Mouse (Mus musculus) heart, embryonic 10.5 days (tissue): ENCODE measurements around the gene Pitpnc1. TPM values are rescaled to one million over a fixed set of nuclear protein-coding genes. Genes with fewer than 3 reads are reported as not detected.

Source experiments
- DNase-seq: peaks from one replicate; pipeline ENCODE4 v3.0.0-alpha.2; 2017; ENCODE audit warnings: low spot score
- H3K27ac ChIP-seq: fragments of 300-500 bp; sonication (generic); 2 replicates; pipeline ENCODE4 v1.5.1; 2016; ENCODE audit warnings: mild to moderate bottlenecking
- H3K27me3 ChIP-seq: fragments of 300-500 bp; sonication (generic); 2 replicates; pipeline ENCODE4 v1.6.1; 2016; ENCODE audit warnings: mild to moderate bottlenecking; ENCODE audit not compliant: poor library complexity, insufficient read depth, severe bottlenecking
- H3K36me3 ChIP-seq: fragments of 300-500 bp; sonication (generic); 2 replicates; pipeline ENCODE4 v1.6.1; 2016; ENCODE audit warnings: mild to moderate bottlenecking, moderate library complexity
- H3K4me1 ChIP-seq: fragments of 300-500 bp; sonication (generic); 2 replicates; pipeline ENCODE4 v1.6.1; 2016; ENCODE audit warnings: mild to moderate bottlenecking
- H3K4me3 ChIP-seq: fragments of 300-500 bp; sonication (generic); 2 replicates; pipeline ENCODE4 v1.5.1; 2016; ENCODE audit warnings: mild to moderate bottlenecking, moderate library complexity
- H3K9me3 ChIP-seq: fragments of 300-500 bp; sonication (generic); 2 replicates; pipeline ENCODE4 v1.6.1; 2016; ENCODE audit warnings: mild to moderate bottlenecking, moderate library complexity
- WGBS: fragments of 180-500 bp; shearing (Covaris S2); methylation state at CpG from one replicate; pipeline ENCODE4 v1.1.7; 2016; 5-methylcytosine and 5-hydroxymethylcytosine counted together
- polyA plus RNA-seq: library from polyadenylated mRNA; unstranded; fragments of >200 nt; fragmentation: Nextera tagmentation; extraction: Ambion mirVana; gene quantifications from 2 replicates; pipeline ENCODE4 v1.2.1, GENCODE M21; 2016

Pitpnc1 gene
- polyA plus RNA-seq, 1 experiment from 2014 or later, result 11.6 TPM

DNA sequence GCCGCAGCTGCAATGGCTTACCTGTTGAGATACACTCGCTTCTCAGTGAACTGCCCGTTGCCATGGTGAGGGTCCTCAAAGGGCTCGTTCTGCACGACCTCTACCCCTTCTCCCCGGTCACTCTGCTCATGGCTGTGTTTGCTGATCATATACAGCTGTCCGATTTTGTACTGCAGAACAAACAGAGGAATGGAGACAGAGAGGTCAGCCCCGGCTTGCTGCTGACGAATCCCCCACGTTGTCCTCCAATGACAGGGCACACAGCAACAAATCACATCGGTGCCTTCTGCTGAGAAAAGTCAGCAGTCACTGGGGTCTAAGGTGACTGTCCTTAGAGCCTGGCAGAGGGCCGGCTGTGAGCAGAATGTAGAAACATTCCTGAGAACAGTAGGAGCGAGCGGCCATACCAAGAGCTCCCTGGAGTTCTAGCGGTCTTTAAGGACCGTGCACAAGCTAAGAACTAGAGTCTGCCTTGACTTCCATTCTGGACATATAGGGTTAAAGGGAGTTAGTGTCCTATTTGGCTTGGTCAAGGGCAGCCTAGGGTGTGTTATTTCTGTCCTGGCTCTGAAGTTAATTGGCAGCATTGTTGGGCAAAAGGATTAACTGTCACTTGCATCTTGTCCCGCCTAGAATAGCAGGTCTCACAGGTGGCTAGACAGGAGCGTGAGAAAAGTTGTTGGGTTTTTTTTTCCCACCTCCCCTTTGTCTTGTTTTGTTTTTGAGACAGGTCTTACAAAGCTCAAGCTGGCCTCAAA lies 132.9 kb downstream of the Pitpnc1 start:
- WGBS, result 60% methylated on average over 18 of the region's 18 CpGs
- H3K9me3 ChIP-seq, result no peaks in the 10 kb centered on the region
- H3K36me3 ChIP-seq, result peaks cover 2% of the 10 kb centered on the region; the same call in 1 of the 2 replicates
- peaks cover 51% of the 10 kb centered on the region for H3K4me1 ChIP-seq
- H3K4me3 ChIP-seq, result no peak overlapping the region
- DNase-seq, result no peak
- no peaks in the 10 kb centered on the region for H3K27me3 ChIP-seq
- H3K27ac ChIP-seq, result peak overlapping the region; percentile 72

DNA sequence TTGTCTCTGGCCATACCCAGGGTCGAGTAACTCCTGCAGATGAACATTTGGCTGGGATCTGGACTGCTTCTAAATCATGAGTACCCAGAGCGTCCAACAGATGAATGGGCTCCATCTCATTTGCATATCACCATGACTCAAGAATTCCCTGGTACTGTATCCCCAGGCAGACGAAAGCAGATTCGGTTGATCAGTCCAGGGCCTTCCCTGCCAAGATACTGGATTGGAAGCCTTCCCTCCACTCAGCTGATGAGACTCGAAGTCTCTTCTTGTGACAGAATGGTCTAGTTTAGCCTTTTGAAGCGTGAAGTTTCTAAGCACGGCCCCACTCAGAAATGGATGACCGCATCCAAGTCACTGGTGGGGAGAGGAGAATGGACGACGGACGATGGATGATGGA lies 134.7 kb downstream of the Pitpnc1 start:
- 80% methylated on average over 11 of the region's 11 CpGs for WGBS
- H3K36me3 ChIP-seq, result peaks cover 2% of the 10 kb centered on the region; the same call in 1 of the 2 replicates
- no peaks in the 10 kb centered on the region for H3K9me3 ChIP-seq
- H3K4me1 ChIP-seq, result peaks cover 35% of the 10 kb centered on the region
- no peak for DNase-seq
- H3K4me3 ChIP-seq, result no peak overlapping the region
- H3K27me3 ChIP-seq, result no peaks in the 10 kb centered on the region
- peak overlapping the region; percentile 69 for H3K27ac ChIP-seq

- Histone ChIP-seq H3K4me1 (peaks cover 32% of the 10 kb centered on the region), H3K27ac (peak overlapping the region; percentile 69), H3K36me3 (peaks cover 2% of the 10 kb centered on the region; the same call in 1 of the 2 replicates), H3K9me3 (no peaks in the 10 kb centered on the region), H3K4me3 (no peak overlapping the region), H3K27me3 (no peaks in the 10 kb centered on the region)
- 63% methylated on average over 15 of the region's 15 CpGs for WGBS
- no peak for DNase-seq
These were observed 135.5 kb downstream of the Pitpnc1 start for GRCm38 (mm10) chr11:107334849-107335484.

GRCm38 (mm10) chr11:107332905-107333304 lies 137.6 kb downstream of the Pitpnc1 start:
- H3K36me3 ChIP-seq, result peaks cover 2% of the 10 kb centered on the region; the same call in 1 of the 2 replicates
- DNase-seq, result no peak

DNA sequence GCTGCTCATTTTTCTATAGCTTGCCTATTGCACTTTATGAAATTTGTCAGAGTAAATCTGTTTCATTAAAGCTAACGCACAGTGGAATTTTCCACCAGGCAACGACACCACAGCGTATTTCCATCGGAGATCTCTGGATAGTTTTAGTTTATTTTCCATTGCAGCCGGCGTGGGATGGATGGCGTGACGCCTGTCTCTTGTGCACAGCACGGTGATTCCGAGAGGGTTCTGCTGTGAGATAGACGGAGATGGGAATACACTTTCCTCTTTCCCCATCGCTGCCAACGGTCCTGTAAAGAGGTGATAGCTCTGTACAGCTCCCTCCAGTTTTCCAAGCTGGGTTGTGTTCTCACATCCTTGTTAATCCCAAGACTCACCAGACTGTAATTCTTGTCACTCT lies 138.2 kb downstream of the Pitpnc1 start:
- no peaks in the 10 kb centered on the region for H3K27me3 ChIP-seq
- DNase-seq, result no peak
- 92% methylated on average over 13 of the region's 13 CpGs for WGBS
- H3K9me3 ChIP-seq, result no peaks in the 10 kb centered on the region
- H3K4me1 ChIP-seq, result peaks cover 20% of the 10 kb centered on the region
- peaks cover 2% of the 10 kb centered on the region; the same call in 1 of the 2 replicates for H3K36me3 ChIP-seq
- H3K4me3 ChIP-seq, result no peak overlapping the region
- H3K27ac ChIP-seq, result no peak overlapping the region

More at GRCm38 (mm10) chr11:107332905-107333304, 137.6 kb downstream of the Pitpnc1 start:
- peaks cover 25% of the 10 kb centered on the region for H3K4me1 ChIP-seq
- H3K27ac ChIP-seq, result no peak overlapping the region
- no peaks in the 10 kb centered on the region for H3K27me3 ChIP-seq
- WGBS, result 89% methylated on average over 3 of the region's 3 CpGs
- no peaks in the 10 kb centered on the region for H3K9me3 ChIP-seq
- no peak overlapping the region for H3K4me3 ChIP-seq

DNA sequence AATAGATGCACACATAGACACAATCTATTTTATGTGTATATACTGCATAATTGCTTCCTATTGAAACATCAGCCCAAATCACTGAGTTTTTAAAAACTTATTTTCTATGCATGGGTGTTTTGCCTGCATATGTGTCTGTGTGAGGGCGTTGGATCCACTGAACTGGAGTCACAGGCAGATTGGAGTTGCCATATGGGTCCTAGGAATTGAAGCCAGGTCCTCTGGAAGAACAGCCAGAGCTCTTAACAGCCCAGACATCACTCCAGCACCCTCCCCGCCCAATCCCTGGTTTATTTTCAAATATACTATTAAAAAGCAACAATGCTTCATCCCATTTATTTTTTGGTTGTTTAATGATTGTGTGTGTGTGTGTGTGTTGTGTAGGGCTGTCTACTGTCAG lies 139.1 kb downstream of the Pitpnc1 start:
- H3K36me3 ChIP-seq, result peaks cover 2% of the 10 kb centered on the region; the same call in 1 of the 2 replicates
- 78% methylated on average over 2 of the region's 2 CpGs for WGBS
- H3K4me1 ChIP-seq, result peaks cover 13% of the 10 kb centered on the region

GRCm38 (mm10) chr11:107327326-107327725 lies 143.2 kb downstream of the Pitpnc1 start:
- WGBS, result 90% methylated on average over 10 of the region's 10 CpGs
- Histone ChIP-seq H3K27me3 (no peaks in the 10 kb centered on the region), H3K36me3 (no peaks in the 10 kb centered on the region; the same call in 1 of the 2 replicates), H3K27ac (no peak overlapping the region), H3K4me3 (no peak overlapping the region), H3K4me1 (peaks cover 13% of the 10 kb centered on the region), H3K9me3 (no peaks in the 10 kb centered on the region)
- no peak for DNase-seq

More for the DNA sequence above, 139.1 kb downstream of the Pitpnc1 start:
- no peak overlapping the region for H3K27ac ChIP-seq
- no peak overlapping the region for H3K4me3 ChIP-seq
- DNase-seq, result no peak
- H3K9me3 ChIP-seq, result no peaks in the 10 kb centered on the region
- no peaks in the 10 kb centered on the region for H3K27me3 ChIP-seq

DNA sequence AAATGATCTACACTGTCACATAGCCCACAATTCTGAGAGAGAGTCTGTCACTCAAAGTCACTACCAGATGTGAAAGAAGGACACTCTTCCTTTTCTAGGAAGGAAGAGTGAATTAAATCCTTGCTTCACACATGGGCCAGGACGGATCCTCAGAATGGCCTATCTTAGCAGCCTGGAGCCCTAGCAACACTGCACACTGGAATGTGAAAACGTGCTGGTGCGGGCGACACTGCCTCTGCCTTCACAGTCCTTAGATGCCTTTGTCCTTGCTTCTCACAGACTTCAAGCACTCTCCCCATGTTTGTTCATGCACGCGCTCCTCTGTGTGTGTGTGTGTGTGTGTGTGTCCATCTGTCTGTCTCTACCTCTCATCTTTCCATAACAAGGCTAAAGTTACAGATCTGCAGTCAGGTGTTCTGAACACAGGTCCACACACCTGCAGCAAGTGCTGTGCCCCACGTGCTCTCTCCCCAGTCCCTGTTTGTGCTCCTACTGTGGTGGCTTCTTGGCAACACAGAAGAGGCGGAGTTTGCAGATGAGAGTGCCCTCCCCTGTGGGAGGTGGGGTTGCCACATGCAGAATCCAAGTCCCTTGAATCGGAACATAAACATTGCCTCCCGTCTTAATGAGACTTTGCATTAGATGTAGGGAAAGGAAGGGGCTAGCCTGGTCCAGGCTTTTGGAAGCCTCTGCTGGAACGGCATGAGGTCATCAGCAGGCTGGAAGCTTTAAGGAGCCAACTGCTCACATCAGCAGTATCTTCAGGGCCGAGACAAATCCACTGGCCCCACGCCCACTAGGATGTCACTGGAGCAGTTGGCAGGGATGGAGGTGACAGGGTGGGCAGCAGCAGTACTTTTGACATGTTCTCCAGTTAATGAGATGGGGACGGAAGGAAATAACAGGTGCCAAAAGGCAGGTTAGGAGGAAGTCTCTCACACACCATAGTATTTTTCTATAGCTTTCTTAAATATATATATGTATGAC lies 144.5 kb downstream of the Pitpnc1 start:
- DNase-seq, result no peak
- H3K27ac ChIP-seq, result peak overlapping the region; percentile 62
- WGBS, result 57% methylated on average over 14 of the region's 14 CpGs

GRCm38 (mm10) chr11:107325226-107325625 lies 145.3 kb downstream of the Pitpnc1 start:
- H3K9me3 ChIP-seq, result no peaks in the 10 kb centered on the region
- 94% methylated on average over 4 of the region's 4 CpGs for WGBS
- 0 out of 2 replicates have a peak overlapping the region, but pooled peaks have one; percentile 62 for H3K27ac ChIP-seq
- no peak for DNase-seq
- no peaks in the 10 kb centered on the region for H3K27me3 ChIP-seq
- H3K4me1 ChIP-seq, result peaks cover 13% of the 10 kb centered on the region
- H3K4me3 ChIP-seq, result no peak overlapping the region
- H3K36me3 ChIP-seq, result no peaks in the 10 kb centered on the region; the same call in 1 of the 2 replicates

More for the DNA sequence above, 144.5 kb downstream of the Pitpnc1 start:
- Histone ChIP-seq H3K9me3 (no peaks in the 10 kb centered on the region), H3K4me1 (peaks cover 13% of the 10 kb centered on the region), H3K36me3 (no peaks in the 10 kb centered on the region; the same call in 1 of the 2 replicates), H3K4me3 (no peak overlapping the region), H3K27me3 (no peaks in the 10 kb centered on the region)

DNA sequence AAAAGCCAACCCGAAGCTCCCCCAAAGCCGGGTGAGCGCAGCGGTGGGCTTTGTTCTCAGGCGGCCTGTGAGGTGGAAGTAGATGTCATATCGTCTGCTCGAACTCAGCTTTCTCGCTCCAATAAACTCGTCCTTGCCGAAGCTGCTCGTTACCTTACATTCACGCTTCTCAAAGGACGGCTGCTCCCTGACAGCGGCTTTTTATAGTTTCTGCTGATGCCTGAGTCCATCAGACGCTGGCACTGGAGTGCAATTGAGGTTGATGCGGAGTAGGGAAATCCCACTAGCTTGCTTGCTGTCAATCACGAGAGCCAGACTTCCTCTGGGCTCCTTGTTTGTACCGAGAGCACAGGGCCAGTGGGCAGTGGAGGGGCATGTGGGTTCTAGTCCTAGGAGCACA lies 147.3 kb downstream of the Pitpnc1 start:
- H3K27ac ChIP-seq, result no peak overlapping the region
- H3K4me3 ChIP-seq, result no peak overlapping the region
- DNase-seq, result no peak
- H3K27me3 ChIP-seq, result no peaks in the 10 kb centered on the region
- 80% methylated on average over 18 of the region's 18 CpGs for WGBS
- H3K4me1 ChIP-seq, result peaks cover 18% of the 10 kb centered on the region
- no peaks in the 10 kb centered on the region; the same call in 1 of the 2 replicates for H3K36me3 ChIP-seq
- no peaks in the 10 kb centered on the region for H3K9me3 ChIP-seq

DNA sequence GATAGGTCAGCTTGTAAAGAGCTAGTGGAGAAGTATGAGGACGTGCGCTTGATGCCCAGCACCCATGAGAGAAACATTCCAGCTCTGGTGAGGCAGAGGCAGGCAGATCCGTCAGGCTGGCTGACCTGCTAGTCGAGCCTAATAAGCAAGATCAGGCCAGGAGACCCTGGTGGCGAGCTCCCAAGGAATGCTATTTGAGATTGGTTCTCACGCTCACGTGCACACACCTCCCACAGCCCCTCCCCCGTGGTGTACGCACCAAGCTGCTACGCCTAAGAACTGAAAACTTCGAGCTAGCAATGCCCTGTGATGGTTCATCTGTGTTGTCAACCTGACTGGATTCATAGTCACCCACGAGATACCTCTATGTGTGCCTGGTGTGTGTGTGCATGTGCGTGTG lies 148.3 kb downstream of the Pitpnc1 start:
- DNase-seq, result no peak
- 90% methylated on average over 13 of the region's 13 CpGs for WGBS
- no peak overlapping the region for H3K4me3 ChIP-seq
- no peaks in the 10 kb centered on the region; the same call in 1 of the 2 replicates for H3K36me3 ChIP-seq
- H3K4me1 ChIP-seq, result peaks cover 25% of the 10 kb centered on the region
- H3K27ac ChIP-seq, result no peak overlapping the region
- no peaks in the 10 kb centered on the region for H3K9me3 ChIP-seq
- no peaks in the 10 kb centered on the region for H3K27me3 ChIP-seq

- no peaks in the 10 kb centered on the region for H3K27me3 ChIP-seq
- H3K27ac ChIP-seq, result no peak overlapping the region
- no peak for DNase-seq
- H3K9me3 ChIP-seq, result no peaks in the 10 kb centered on the region
- H3K4me1 ChIP-seq, result peaks cover 25% of the 10 kb centered on the region
- no peaks in the 10 kb centered on the region; the same call in 1 of the 2 replicates for H3K36me3 ChIP-seq
- WGBS, result 96% methylated on average over 3 of the region's 3 CpGs
- no peak overlapping the region for H3K4me3 ChIP-seq
These were observed 148.7 kb downstream of the Pitpnc1 start for GRCm38 (mm10) chr11:107321819-107322218.
